Mouse (Mus musculus): ENCODE results near the gene Rnf130. TPM values are rescaled to one million over a fixed set of nuclear protein-coding genes. Genes with fewer than 3 reads are reported as not detected.
A peak's percentile ranks its signal among the peaks of the same experiment; 100 is the strongest.

Rnf130 gene
- polyA plus RNA-seq, 1 experiment from 2014 or later, result 30.6 TPM

GRCm38 (mm10) chr11:50025721-50026520, 775 bp downstream of the Rnf130 start:
- H3K9ac ChIP-seq, result peak overlapping the region; percentile 89
- peak overlapping the region; percentile 98 for H3K4me2 ChIP-seq
- no peaks in the 10 kb centered on the region for H3K36me3 ChIP-seq
- peak overlapping the region; percentile 78 for H3K4me3 ChIP-seq (replicated peaks)
- H3K27ac ChIP-seq, result peak overlapping the region; percentile 53; the same call in 1 of the 2 replicates
- WGBS (ENCODE audit: insufficient replicate concordance), result 6% methylated on average over 24 of the region's 24 CpGs
- peaks cover 39% of the 10 kb centered on the region for H3K4me1 ChIP-seq (replicated peaks)
- H3K9me3 ChIP-seq (replicated peaks), result no peaks in the 10 kb centered on the region
- no peak for DNase-seq
- ATAC-seq (ENCODE audit: low read depth), result no peak; the same call in 1 of the 2 replicates
- 0 out of 2 replicates have a peak, but pooled peaks cover 16% of the 10 kb centered on the region for H3K27me3 ChIP-seq

- DNase-seq (no peak), ATAC-seq (ENCODE audit: low read depth) (no peak)
- no peak overlapping the region for H3K27ac ChIP-seq
- no peaks in the 10 kb centered on the region for H3K36me3 ChIP-seq
- H3K27me3 ChIP-seq, result 0 out of 2 replicates have a peak, but pooled peaks cover 16% of the 10 kb centered on the region
- peak overlapping the region; percentile 98 for H3K4me2 ChIP-seq
- peaks cover 45% of the 10 kb centered on the region for H3K4me1 ChIP-seq (replicated peaks)
- H3K9me3 ChIP-seq (replicated peaks), result no peaks in the 10 kb centered on the region
- H3K4me3 ChIP-seq (replicated peaks), result peak overlapping the region; percentile 78
- peak overlapping the region; percentile 89; the same call in 1 of the 2 replicates for H3K9ac ChIP-seq
- WGBS (ENCODE audit: insufficient replicate concordance), result 14% methylated on average over 3 of the region's 3 CpGs
These were observed 1.5 kb downstream of the Rnf130 start for GRCm38 (mm10) chr11:50026521-50027090.

DNA sequence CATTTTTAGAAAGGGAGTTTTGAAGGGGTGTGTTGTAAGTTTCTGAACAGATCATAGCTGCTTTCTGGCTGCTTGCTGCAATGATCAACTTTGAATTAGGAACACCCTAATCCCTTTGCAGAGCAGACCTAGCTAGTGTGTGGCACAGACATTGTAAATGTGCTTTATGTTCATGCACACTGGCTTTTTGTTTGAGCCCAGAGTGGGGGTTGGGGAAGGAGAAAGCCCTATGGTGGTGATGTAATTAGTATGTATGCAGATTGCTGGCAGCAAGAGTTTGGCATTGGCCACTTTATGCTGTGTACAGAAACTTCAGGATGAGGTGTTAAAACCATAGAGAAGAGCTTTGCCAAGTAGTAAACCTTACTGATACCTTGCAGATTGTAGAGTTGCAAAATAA, 3.3 kb downstream of the Rnf130 start:
- H3K4me3 ChIP-seq (replicated peaks), result no peak overlapping the region
- H3K36me3 ChIP-seq, result no peaks in the 10 kb centered on the region
- H3K27ac ChIP-seq, result no peak overlapping the region
- no peak for DNase-seq
- no peak overlapping the region for H3K9ac ChIP-seq
- H3K27me3 ChIP-seq, result 0 out of 2 replicates have a peak, but pooled peaks cover 12% of the 10 kb centered on the region
- no peak for ATAC-seq (ENCODE audit: low read depth)
- H3K4me2 ChIP-seq, result no peak overlapping the region
- H3K4me1 ChIP-seq (replicated peaks), result peaks cover 46% of the 10 kb centered on the region
- H3K9me3 ChIP-seq (replicated peaks), result no peaks in the 10 kb centered on the region

DNA sequence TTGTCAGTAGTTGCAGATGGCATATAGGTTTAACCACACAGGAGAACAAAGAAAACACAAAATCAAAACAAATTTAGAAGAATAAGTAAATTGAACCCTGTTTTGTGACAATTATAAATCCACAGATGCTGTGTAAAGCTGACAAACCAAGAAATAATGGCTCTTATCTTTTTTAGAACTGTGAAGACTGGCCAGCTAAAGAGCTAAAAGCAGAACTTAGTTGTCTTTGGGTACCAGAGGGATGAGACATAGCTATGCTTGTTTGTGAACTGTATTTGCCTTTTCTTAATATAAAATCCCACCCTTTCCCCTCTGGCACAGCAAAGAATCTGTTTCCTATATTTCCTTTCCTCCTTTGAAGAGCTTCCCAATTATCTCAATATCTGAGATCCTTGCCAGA, 9.0 kb downstream of the Rnf130 start:
- no peaks in the 10 kb centered on the region for H3K36me3 ChIP-seq
- ATAC-seq (ENCODE audit: low read depth), result no peak
- DNase-seq, result no peak
- H3K4me1 ChIP-seq (replicated peaks), result peaks cover 40% of the 10 kb centered on the region
- H3K4me3 ChIP-seq (replicated peaks), result no peak overlapping the region
- H3K9ac ChIP-seq, result no peak overlapping the region
- no peaks in the 10 kb centered on the region for H3K9me3 ChIP-seq (replicated peaks)
- no peak overlapping the region for H3K4me2 ChIP-seq
- H3K27me3 ChIP-seq, result no peaks in the 10 kb centered on the region
- no peak overlapping the region for H3K27ac ChIP-seq

DNA sequence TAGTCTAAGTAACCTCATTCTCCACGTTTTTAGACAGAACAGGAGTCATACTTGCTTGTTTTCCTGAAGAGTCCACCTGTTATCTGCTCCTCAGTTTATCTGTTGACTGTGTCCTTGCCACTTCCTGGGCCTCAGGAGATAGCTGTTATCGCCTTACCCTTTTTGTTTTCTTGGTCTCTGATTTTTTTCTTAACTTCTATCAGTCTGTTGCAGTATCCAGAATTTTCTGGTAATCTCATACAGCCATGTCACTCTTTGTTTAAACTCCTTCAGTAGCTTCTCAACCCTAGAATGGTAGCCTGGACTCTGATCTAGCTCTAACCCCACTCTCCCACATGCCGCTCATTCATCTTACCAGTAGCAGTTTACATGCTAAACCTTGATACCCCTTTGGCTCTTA, 10.6 kb downstream of the Rnf130 start:
- H3K4me1 ChIP-seq (replicated peaks), result peaks cover 38% of the 10 kb centered on the region
- 21% methylated on average over 3 of the region's 3 CpGs for WGBS (ENCODE audit: insufficient replicate concordance)
- no peak overlapping the region for H3K4me3 ChIP-seq (replicated peaks)
- no peak overlapping the region for H3K9ac ChIP-seq
- ATAC-seq (ENCODE audit: low read depth), result peak; percentile 68
- no peak overlapping the region for H3K27ac ChIP-seq
- no peaks in the 10 kb centered on the region for H3K9me3 ChIP-seq (replicated peaks)
- DNase-seq, result peak; percentile 11
- H3K4me2 ChIP-seq, result no peak overlapping the region
- no peaks in the 10 kb centered on the region for H3K36me3 ChIP-seq
- H3K27me3 ChIP-seq, result no peaks in the 10 kb centered on the region

- Histone ChIP-seq H3K4me3 (replicated peaks) (no peak overlapping the region), H3K9me3 (replicated peaks) (no peaks in the 10 kb centered on the region), H3K4me1 (replicated peaks) (peaks cover 38% of the 10 kb centered on the region), H3K27me3 (no peaks in the 10 kb centered on the region), H3K27ac (no peak overlapping the region), H3K36me3 (no peaks in the 10 kb centered on the region), H3K9ac (no peak overlapping the region), H3K4me2 (no peak overlapping the region)
- 48% methylated on average over 4 of the region's 4 CpGs for WGBS (ENCODE audit: insufficient replicate concordance)
- DNase-seq, result no peak
- no peak for ATAC-seq (ENCODE audit: low read depth)
These were observed 11.8 kb downstream of the Rnf130 start for GRCm38 (mm10) chr11:50036781-50037460.

DNA sequence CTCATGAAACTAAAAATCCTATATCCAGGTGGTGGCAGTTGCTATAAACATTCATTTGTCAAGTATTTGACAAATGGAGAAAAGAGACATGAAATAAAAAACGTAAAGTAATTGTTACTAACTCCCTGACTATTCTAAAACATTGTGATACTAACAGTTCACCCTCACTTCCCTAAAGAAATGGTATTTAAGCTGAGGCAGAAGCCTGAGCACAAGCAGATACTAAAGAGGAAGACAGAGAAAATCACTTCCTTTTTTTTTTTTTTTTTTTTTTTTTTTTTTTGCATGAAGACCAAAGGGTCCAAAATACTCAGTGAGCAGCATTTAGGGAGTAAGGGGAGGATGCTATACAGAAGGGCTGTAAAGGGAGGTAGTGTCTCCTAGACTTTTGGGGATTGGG, 13.6 kb downstream of the Rnf130 start:
- 27% methylated on average over 1 of the region's 1 CpGs for WGBS (ENCODE audit: insufficient replicate concordance)
- Histone ChIP-seq H3K4me1 (replicated peaks) (peaks cover 48% of the 10 kb centered on the region), H3K36me3 (no peaks in the 10 kb centered on the region), H3K9me3 (replicated peaks) (no peaks in the 10 kb centered on the region), H3K9ac (no peak overlapping the region), H3K27ac (no peak overlapping the region), H3K4me3 (replicated peaks) (no peak overlapping the region), H3K27me3 (no peaks in the 10 kb centered on the region), H3K4me2 (no peak overlapping the region)
- ATAC-seq (ENCODE audit: low read depth) (no peak), DNase-seq (no peak)

DNA sequence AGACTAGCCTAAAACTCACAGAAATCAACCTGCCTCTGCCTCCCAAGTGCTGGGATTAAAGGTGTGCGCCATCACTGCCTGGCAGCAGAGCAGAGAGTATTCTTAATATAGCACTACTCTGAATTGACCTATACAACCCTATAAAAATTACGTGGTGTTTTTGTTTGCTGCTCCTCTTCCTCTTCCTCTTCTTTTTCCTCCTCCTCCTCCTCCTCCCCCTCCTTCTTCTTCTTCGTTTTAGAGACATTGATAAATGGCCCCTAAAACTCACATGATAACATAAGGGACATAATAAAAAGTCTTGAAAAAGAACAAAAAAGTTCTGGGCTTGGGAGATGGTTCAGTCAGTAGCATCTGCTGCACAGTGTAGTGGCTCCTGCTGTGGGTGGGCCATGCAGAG, 16.0 kb downstream of the Rnf130 start:
- no peak overlapping the region for H3K4me2 ChIP-seq
- H3K9me3 ChIP-seq (replicated peaks), result no peaks in the 10 kb centered on the region
- no peak for ATAC-seq (ENCODE audit: low read depth)
- 37% methylated on average over 3 of the region's 3 CpGs for WGBS (ENCODE audit: insufficient replicate concordance)
- H3K36me3 ChIP-seq, result no peaks in the 10 kb centered on the region
- H3K9ac ChIP-seq, result no peak overlapping the region
- H3K27me3 ChIP-seq, result no peaks in the 10 kb centered on the region
- no peak for DNase-seq
- no peak overlapping the region for H3K4me3 ChIP-seq (replicated peaks)
- no peak overlapping the region for H3K27ac ChIP-seq
- peaks cover 51% of the 10 kb centered on the region for H3K4me1 ChIP-seq (replicated peaks)

DNA sequence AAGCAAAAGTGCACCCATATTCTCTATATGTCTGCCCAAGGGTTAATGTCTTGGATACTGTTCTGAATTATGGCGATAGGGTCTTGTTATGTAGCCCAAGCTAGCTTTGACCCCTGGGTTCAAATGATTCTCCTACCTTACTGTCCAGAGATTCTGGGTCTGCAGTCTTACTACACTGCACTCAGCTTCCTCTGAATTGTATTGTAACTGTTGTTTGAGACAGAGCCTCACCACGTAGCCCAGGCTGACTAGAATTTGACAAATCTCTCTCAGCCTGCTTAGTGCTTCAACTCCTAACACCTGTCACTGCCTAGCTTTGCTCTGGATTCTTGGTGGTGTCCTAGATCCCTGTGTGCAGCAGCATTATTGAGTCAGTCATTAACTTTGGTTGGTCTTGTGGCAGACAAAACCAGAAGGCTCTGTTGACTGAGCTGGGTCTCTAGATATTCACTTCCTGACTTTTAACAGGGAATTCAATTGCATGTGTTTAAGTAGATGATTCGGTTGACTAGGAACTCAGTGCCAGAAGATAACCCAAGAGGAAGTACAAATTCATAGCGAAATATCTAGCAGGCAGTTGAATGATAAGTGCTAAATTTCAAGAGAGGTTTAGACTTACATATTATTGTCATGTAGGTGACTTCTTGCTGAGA, 17.3 kb downstream of the Rnf130 start:
- peaks cover 48% of the 10 kb centered on the region for H3K4me1 ChIP-seq (replicated peaks)
- ATAC-seq (ENCODE audit: low read depth) (no peak; the same call in 1 of the 2 replicates), DNase-seq (no peak)
- H3K27ac ChIP-seq, result peak overlapping the region; percentile 48
- H3K27me3 ChIP-seq, result no peaks in the 10 kb centered on the region
- no peak overlapping the region for H3K4me2 ChIP-seq
- WGBS (ENCODE audit: insufficient replicate concordance), result 22% methylated on average over 4 of the region's 4 CpGs
- no peak overlapping the region for H3K4me3 ChIP-seq (replicated peaks)
- H3K9me3 ChIP-seq (replicated peaks), result no peaks in the 10 kb centered on the region
- no peaks in the 10 kb centered on the region for H3K36me3 ChIP-seq
- no peak overlapping the region for H3K9ac ChIP-seq

DNA sequence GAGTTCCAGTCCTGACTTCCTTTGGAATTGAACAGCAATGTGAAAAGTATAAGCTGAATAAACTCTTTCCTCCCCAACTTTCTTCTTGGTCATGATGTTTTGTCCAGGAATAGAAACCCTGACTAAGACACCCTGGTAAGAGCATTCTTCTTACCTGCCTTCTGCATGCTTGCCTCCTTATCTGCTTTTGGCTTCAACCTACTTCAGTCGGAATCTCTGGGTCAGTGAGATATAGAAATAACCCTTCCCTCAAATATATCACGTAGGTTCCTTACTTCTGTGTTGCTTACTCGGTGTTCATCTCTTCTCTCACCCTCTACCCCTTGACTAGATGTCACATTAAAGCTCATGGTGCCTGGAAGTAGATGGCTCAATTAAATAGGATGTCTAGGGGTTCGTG, 19.3 kb downstream of the Rnf130 start:
- WGBS (ENCODE audit: insufficient replicate concordance), result 28% methylated on average over 4 of the region's 4 CpGs
- DNase-seq (no peak), ATAC-seq (ENCODE audit: low read depth) (peak; percentile 74)
- Histone ChIP-seq H3K36me3 (no peaks in the 10 kb centered on the region), H3K4me2 (peak overlapping the region; percentile 17; the same call in 1 of the 2 replicates), H3K4me1 (replicated peaks) (peaks cover 61% of the 10 kb centered on the region), H3K27me3 (no peaks in the 10 kb centered on the region), H3K27ac (no peak overlapping the region), H3K4me3 (replicated peaks) (no peak overlapping the region), H3K9ac (no peak overlapping the region), H3K9me3 (replicated peaks) (no peaks in the 10 kb centered on the region)

DNA sequence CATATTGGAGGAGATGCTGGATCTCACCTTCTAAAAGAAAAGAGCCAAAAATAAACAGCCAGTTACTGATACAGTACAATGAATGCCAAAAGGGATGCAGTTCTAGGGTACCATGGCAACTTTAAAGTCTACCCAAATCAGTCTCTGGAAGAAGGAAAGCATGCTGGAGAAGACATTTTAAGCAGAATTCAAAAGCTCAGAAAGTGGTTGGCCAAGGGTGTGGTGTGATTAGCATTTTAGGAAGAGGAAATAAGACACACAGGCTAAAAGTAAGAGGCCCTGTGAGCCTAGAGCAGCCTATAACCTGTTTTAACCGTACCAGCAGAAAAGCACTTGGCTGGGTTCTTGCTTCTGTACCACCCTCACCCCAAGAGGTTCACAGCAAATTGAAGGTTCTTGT, 22.5 kb downstream of the Rnf130 start:
- Histone ChIP-seq H3K4me1 (replicated peaks) (peaks cover 66% of the 10 kb centered on the region), H3K9me3 (replicated peaks) (no peaks in the 10 kb centered on the region), H3K27ac (no peak overlapping the region), H3K27me3 (no peaks in the 10 kb centered on the region), H3K4me3 (replicated peaks) (no peak overlapping the region), H3K9ac (no peak overlapping the region), H3K36me3 (no peaks in the 10 kb centered on the region), H3K4me2 (no peak overlapping the region)
- DNase-seq (no peak), ATAC-seq (ENCODE audit: low read depth) (no peak)
- 35% methylated on average over 1 of the region's 1 CpGs for WGBS (ENCODE audit: insufficient replicate concordance)

Measured in liver, embryonic 13.5 days (tissue).